Mouse (Mus musculus): ENCODE results near the gene Trmt1. TPM values are rescaled to one million over a fixed set of nuclear protein-coding genes. Genes with fewer than 3 reads are reported as not detected.
A peak's percentile ranks its signal among the peaks of the same experiment; 100 is the strongest.

The Trmt1 gene
- total and polyA plus RNA-seq, 3 experiments = 77.0 to 160 (median 157) TPM

DNA sequence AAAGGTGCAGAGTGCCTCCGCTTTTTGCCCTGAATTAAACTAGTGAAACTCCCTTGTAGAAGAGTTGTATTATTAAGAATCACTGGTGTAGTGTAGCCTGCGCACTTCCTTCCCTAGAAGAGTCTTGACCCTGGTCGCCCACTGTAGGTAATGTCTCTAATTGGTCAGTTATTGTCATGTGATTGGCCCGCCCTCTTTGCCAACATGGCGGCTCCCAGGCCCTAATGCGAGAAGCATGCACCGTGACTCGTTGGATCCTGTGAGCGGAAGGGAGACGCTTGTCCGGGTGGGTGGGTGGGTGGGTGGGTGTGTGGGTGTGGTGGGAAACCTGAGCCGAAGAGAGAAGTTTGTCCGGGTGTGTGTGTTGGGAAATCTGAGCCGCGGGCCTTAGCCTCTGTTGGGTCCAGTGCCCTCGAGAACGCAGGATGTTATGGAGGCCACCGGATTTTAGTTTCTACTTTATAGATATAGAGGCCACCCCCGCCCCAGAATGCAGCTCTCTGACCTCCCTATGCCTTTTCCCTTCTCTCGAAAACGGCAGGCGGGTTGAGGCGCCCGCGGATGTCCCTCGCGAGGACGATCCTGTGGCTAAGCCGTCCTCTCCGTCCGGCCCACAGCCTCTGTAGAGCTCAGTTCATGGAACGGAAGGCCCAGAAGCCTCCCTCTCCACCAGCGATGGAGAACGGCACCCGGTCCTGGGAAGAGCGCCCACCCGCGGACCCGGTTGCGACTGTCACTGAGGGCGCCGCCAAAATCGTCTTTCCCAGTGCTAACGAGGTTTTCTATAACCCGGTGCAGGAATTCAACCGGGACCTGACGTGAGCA lies 3.2 kb downstream of the Trmt1 start (continued):
- 0 out of 2 replicates have a peak, but pooled peaks have one; percentile 19 for TF ChIP-seq BHLHE40 (IDR thresholded peaks at IDR 0.05; ENCODE audit: low read depth, low read length)
- TF ChIP-seq CHD2 (IDR thresholded peaks at IDR 0.05; ENCODE audit: low read length) = 0 out of 2 replicates have a peak, but pooled peaks have one; percentile 61
- peak; percentile 90 for TF ChIP-seq HCFC1 (IDR thresholded peaks at IDR 0.05; ENCODE audit: low read depth, low read length)
- TF ChIP-seq EP300 (IDR thresholded peaks at IDR 0.05; ENCODE audit: low read length) = no peak
- peak; percentile 94 for TF ChIP-seq USF1 (IDR thresholded peaks at IDR 0.05; ENCODE audit: low read depth, low read length)
- no peak for TF ChIP-seq E2F4 (IDR thresholded peaks at IDR 0.05; ENCODE audit: insufficient replicate concordance, low read depth, low read length)

DNA sequence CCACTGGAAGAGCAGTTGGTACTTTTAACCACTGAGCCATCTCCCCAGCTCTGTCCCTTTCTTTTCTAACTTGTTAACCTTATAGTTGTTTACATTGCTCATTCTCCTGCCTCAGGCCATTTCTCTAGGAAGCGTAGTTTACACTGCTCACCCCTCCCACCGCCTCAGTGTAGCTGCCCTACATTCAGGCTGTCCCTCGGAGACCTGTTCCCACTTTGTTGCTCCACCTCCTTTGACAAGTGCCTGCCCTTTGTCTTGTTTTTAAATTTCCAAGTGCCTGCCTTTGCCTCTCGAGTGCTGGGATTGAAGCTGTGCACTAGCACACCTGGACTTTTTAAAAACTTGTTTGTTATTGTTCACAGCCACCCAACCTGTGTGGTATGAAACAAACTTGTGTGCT lies 7.2 kb downstream of the Trmt1 start:
- in situ Hi-C loops (cut with MboI; ENCODE audit: low pct_ligation_motif_present, low pct_unique_long_range_greater_than_20kb, low sequenced_read_pairs) (no loop called here), dilution Hi-C loops (cut with MboI; ENCODE audit: extremely low pct_ligation_motif_present, extremely low pct_unique_long_range_greater_than_20kb, low sequenced_read_pairs) (no loop called here)
- Histone ChIP-seq H3K27me3 (replicated peaks) (no peaks in the 10 kb centered on the region), H3K4me2 (ENCODE audit: insufficient read depth, low read depth, poor library complexity, severe bottlenecking) (no peak overlapping the region), H3K9me3 (replicated peaks; ENCODE audit: low read length) (no peaks in the 10 kb centered on the region), H3K4me1 (ENCODE audit: control insufficient read depth in 1 of 2, insufficient read depth in 2 of 2) (peaks cover 2 to 24% of the 10 kb centered on the region in 2 experiments), H3K9ac (ENCODE audit: insufficient read depth, low read depth) (no peak overlapping the region), H3K36me3 (replicated peaks in 1 of 2; ENCODE audit: control insufficient read depth in 1 of 2, insufficient read depth in 1 of 2, low read length in 1 of 2) (peaks cover 52 to 77% of the 10 kb centered on the region in 2 experiments), H3K79me2 (replicated peaks; ENCODE audit: control insufficient read depth, extremely low read depth, insufficient read depth, poor library complexity, severe bottlenecking) (peaks cover 17% of the 10 kb centered on the region), H3K27ac (ENCODE audit: insufficient read depth, low read depth) (no peak overlapping the region), H3K4me3 (replicated peaks in 1 of 3; ENCODE audit: low read depth in 2 of 3, low read length in 2 of 3, poor library complexity in 1 of 3) (no peak overlapping the region)
- DNase-seq (ENCODE audit: extremely low read depth) = no peak
- TF ChIP-seq POLR2AphosphoS2 (IDR thresholded peaks at IDR 0.05; ENCODE audit: low read depth, low read length) = 0 out of 2 replicates have a peak, but pooled peaks have one; percentile 5
- no peak for TF ChIP-seq BHLHE40 (IDR thresholded peaks at IDR 0.05; ENCODE audit: low read depth, low read length)

DNA sequence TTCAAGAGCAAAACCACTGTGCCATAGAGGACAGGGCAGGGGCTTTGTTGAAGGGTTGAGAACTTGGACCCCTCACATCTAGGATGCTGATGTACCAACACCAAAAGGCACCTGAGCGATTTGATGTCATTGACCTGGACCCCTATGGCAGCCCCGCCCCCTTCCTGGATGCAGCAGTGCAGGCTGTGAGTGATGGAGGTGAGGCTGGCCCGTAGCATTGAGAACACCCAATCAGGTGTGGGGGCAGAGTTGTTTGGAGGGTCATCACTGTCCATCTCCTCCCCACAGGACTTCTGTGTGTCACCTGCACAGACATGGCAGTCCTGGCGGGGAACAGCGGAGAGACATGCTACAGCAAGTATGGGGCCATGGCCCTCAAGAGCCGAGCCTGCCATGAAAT lies 9.0 kb downstream of the Trmt1 start:
- Histone ChIP-seq H3K27me3 (replicated peaks) (no peaks in the 10 kb centered on the region), H3K4me2 (ENCODE audit: insufficient read depth, low read depth, poor library complexity, severe bottlenecking) (no peak overlapping the region), H3K9me3 (replicated peaks; ENCODE audit: low read length) (no peaks in the 10 kb centered on the region), H3K79me2 (replicated peaks; ENCODE audit: control insufficient read depth, extremely low read depth, insufficient read depth, poor library complexity, severe bottlenecking) (peaks cover 8% of the 10 kb centered on the region), H3K27ac (ENCODE audit: insufficient read depth, low read depth) (no peak overlapping the region), H3K9ac (ENCODE audit: insufficient read depth, low read depth) (no peak overlapping the region), H3K4me3 (replicated peaks in 1 of 3; ENCODE audit: low read depth in 2 of 3, low read length in 2 of 3, poor library complexity in 1 of 3) (no peak overlapping the region), H3K36me3 (replicated peaks in 1 of 2; ENCODE audit: control insufficient read depth in 1 of 2, insufficient read depth in 1 of 2, low read length in 1 of 2) (peaks cover 65 to 92% of the 10 kb centered on the region in 2 experiments), H3K4me1 (ENCODE audit: control insufficient read depth in 1 of 2, insufficient read depth in 2 of 2) (peaks cover 3 to 36% of the 10 kb centered on the region in 2 experiments)
- no peak for TF ChIP-seq POLR2AphosphoS2 (IDR thresholded peaks at IDR 0.05; ENCODE audit: low read depth, low read length)
- TF ChIP-seq MYC (IDR thresholded peaks at IDR 0.05; ENCODE audit: low read depth, low read length) = no peak
- no peak for TF ChIP-seq ETS1 (conservative IDR thresholded peaks at IDR 0.05; ENCODE audit: low read depth, low read length)
- no peak for TF ChIP-seq ELF1 (IDR thresholded peaks at IDR 0.05; ENCODE audit: low read depth, low read length)
- TF ChIP-seq RAD21 (IDR thresholded peaks at IDR 0.05; ENCODE audit: low read depth, low read length) = no peak
- no peak for TF ChIP-seq CHD2 (IDR thresholded peaks at IDR 0.05; ENCODE audit: low read length)
- no peak for TF ChIP-seq SIN3A (IDR thresholded peaks at IDR 0.05; ENCODE audit: low read length)
- TF ChIP-seq HCFC1 (IDR thresholded peaks at IDR 0.05; ENCODE audit: low read depth, low read length) = no peak
- no peak for TF ChIP-seq ZC3H11A (IDR thresholded peaks at IDR 0.05; ENCODE audit: low read depth, low read length)
- no peak for TF ChIP-seq JUND (conservative IDR thresholded peaks at IDR 0.05; ENCODE audit: low read depth, low read length)
- no peak for TF ChIP-seq USF1 (IDR thresholded peaks at IDR 0.05; ENCODE audit: low read depth, low read length)
- TF ChIP-seq SMC3 (IDR thresholded peaks at IDR 0.05; ENCODE audit: low read depth, low read length) = no peak
- TF ChIP-seq MAZ (IDR thresholded peaks at IDR 0.05; ENCODE audit: low read depth, low read length) = no peak
- no peak for TF ChIP-seq TBP (conservative IDR thresholded peaks at IDR 0.05; ENCODE audit: low read depth, low read length)
- no peak for TF ChIP-seq MAX (IDR thresholded peaks at IDR 0.05; ENCODE audit: low read length)
- no peak for TF ChIP-seq CTCF (conservative IDR thresholded peaks at IDR 0.05 in 1 of 2, IDR thresholded peaks at IDR 0.05 in 1 of 2; ENCODE audit: low read depth in 2 of 2, low read length in 2 of 2)
- no peak for TF ChIP-seq EP300 (IDR thresholded peaks at IDR 0.05; ENCODE audit: low read length)
- no peak for TF ChIP-seq ZNF384 (IDR thresholded peaks at IDR 0.05; ENCODE audit: low read depth, low read length)
- TF ChIP-seq RCOR1 (conservative IDR thresholded peaks at IDR 0.05; ENCODE audit: low read depth, low read length) = no peak
- dilution Hi-C loops (cut with MboI; ENCODE audit: extremely low pct_ligation_motif_present, extremely low pct_unique_long_range_greater_than_20kb, low sequenced_read_pairs) (no loop called here), in situ Hi-C loops (cut with MboI; ENCODE audit: low pct_ligation_motif_present, low pct_unique_long_range_greater_than_20kb, low sequenced_read_pairs) (no loop called here)
- no peak for DNase-seq (ENCODE audit: extremely low read depth)
